Mouse (Mus musculus): ENCODE data around the gene Rnf181. TPM values are rescaled to one million over a fixed set of nuclear protein-coding genes. Genes with fewer than 3 reads are reported as not detected.

Gene Rnf181
- polyA plus RNA-seq, 1 experiment from 2014 or later: 88.3 TPM

DNA sequence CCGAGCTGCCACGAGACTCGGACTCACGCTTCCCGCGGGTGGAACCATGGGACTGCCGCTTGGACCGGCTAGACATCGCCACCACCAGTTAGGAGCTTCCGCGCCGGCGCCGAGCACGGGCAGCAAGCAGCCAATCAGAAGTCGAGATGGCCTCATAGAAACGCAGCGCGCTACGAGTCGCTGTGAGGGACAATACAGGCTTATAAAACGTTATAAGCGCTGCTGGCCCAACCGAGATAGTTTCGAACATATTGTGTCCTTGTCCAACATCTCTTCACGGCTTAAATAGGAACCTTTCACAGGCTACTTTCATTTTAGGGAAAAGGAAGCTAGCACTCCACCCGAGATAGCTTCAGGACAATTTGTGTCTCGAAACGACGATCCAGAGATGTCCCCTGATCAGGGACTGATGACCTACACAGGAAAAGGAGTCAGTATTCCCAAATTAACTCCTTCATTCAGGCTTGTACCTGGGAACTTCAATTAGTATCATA lies 21.6 kb downstream of the Rnf181 start, which contains the start of gene Usp39:
Gene Usp39, minus strand, starts transcription at position 111 of the 494 bp plus-strand sequence.
- H3K9me3 ChIP-seq (ENCODE audit: control insufficient read depth, low read length): no peaks in the 10 kb centered on the region
- peak within 1 kb of the TSS; percentile 87 to 95 for H3K4me3 ChIP-seq (ENCODE audit: control insufficient read depth in 1 of 2, insufficient read depth in 1 of 2, low read depth in 1 of 2, low read length in 2 of 2)
- under 1% methylated on average over 30 of the region's 30 CpGs for WGBS
- H3K27me3 ChIP-seq (ENCODE audit: control insufficient read depth, insufficient read depth, low read length): no peaks in the 10 kb centered on the region
- ATAC-seq (ENCODE audit: insufficient number of reproducible peaks, insufficient read depth, low FRiP score, low read depth): peak; percentile 76
- peaks cover 29% of the 10 kb centered on the region for H3K36me3 ChIP-seq (ENCODE audit: control insufficient read depth, insufficient read depth, low read length)
- H3K27ac ChIP-seq (replicated peaks in 1 of 2; ENCODE audit: control insufficient read depth in 1 of 2, insufficient read depth in 1 of 2, low read depth in 2 of 2, low read length in 2 of 2): peak within 1 kb of the TSS; percentile 75 to 79; a peak in 3 of 4 replicates
- peak within 1 kb of the TSS; percentile 94 for H3K9ac ChIP-seq (ENCODE audit: low read length)
- H3K4me2 ChIP-seq (ENCODE audit: low read length): peak within 1 kb of the TSS; percentile 92
- H3K4me1 ChIP-seq (ENCODE audit: control insufficient read depth in 2 of 2, insufficient read depth in 2 of 2, low read length in 2 of 2): peaks cover 0 to 28% of the 10 kb centered on the region in 2 experiments; a peak in 2 of 4 replicates

DNA sequence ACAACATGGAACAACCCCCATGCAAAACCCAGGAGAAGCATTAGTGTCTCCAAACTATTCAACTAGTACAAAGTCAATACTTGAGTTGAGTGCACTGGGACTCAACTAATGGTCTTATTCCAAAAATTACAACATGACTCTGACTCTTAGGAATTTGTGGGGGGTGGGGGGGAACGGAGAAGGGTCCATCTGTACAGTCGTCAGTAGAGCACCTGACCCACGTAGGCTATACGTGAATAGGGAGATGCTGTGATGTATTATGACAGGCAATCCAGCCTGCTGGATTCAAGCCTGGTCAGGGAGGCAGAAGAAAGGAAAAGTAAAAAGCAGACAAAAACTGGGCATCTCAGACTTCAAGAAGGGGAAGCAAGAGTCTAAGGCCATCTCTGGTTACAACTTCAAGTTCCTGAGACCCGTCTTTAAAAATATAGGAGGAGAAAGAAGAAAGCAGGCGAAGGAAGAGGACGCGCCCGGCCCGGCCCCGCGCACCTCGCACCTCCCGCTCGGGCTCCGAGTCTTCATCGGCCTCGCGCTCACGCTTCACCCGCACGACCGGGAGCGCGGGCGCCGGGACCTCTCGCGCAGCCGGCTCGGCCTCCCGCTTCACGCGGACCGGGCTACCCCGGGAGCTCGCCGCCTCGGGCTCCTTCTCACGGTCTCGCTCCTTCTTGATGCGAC lies 22.2 kb downstream of the Rnf181 start:
- Histone ChIP-seq H3K4me1 (ENCODE audit: control insufficient read depth in 2 of 2, insufficient read depth in 2 of 2, low read length in 2 of 2) (peaks cover 0 to 28% of the 10 kb centered on the region in 2 experiments; a peak in 2 of 4 replicates), H3K4me2 (ENCODE audit: low read length) (peak overlapping the region; percentile 92), H3K36me3 (ENCODE audit: control insufficient read depth, insufficient read depth, low read length) (peaks cover 27% of the 10 kb centered on the region), H3K9ac (ENCODE audit: low read length) (peak overlapping the region; percentile 94), H3K27ac (replicated peaks in 1 of 2; ENCODE audit: control insufficient read depth in 1 of 2, insufficient read depth in 1 of 2, low read depth in 2 of 2, low read length in 2 of 2) (peak overlapping the region; percentile 28 to 75; a peak in 3 of 4 replicates), H3K9me3 (ENCODE audit: control insufficient read depth, low read length) (no peaks in the 10 kb centered on the region), H3K4me3 (ENCODE audit: control insufficient read depth in 1 of 2, insufficient read depth in 1 of 2, low read depth in 1 of 2, low read length in 2 of 2) (peak overlapping the region; percentile 87 to 95), H3K27me3 (ENCODE audit: control insufficient read depth, insufficient read depth, low read length) (no peaks in the 10 kb centered on the region)
- no peak for ATAC-seq (ENCODE audit: insufficient number of reproducible peaks, insufficient read depth, low FRiP score, low read depth)
- WGBS: 0% methylated on average over 41 of the region's 42 CpGs

DNA sequence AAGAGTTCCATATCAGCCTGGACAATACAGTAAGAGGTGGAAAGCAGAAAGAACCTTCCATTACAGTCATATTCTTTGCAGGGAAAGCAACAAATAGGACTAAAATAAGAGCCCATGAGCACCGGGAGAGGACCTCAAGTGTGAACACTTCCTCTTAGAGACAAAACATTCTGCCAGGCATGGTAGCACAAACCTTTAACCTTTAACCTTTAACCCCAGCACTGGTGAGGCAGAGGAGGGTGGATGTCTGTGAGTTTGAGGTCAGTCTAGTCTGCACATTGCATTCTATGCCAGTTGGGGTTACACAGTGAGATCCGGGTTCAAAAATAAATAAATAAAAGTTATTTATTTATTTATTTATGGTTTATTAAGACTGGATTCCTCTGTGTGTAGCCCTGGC lies 26.3 kb downstream of the Rnf181 start:
- H3K36me3 ChIP-seq (ENCODE audit: control insufficient read depth, insufficient read depth, low read length): peaks cover 55% of the 10 kb centered on the region
- no peak for ATAC-seq (ENCODE audit: insufficient number of reproducible peaks, insufficient read depth, low FRiP score, low read depth)
- no peak overlapping the region for H3K27ac ChIP-seq (replicated peaks in 1 of 2; ENCODE audit: control insufficient read depth in 1 of 2, insufficient read depth in 1 of 2, low read depth in 2 of 2, low read length in 2 of 2)

DNA sequence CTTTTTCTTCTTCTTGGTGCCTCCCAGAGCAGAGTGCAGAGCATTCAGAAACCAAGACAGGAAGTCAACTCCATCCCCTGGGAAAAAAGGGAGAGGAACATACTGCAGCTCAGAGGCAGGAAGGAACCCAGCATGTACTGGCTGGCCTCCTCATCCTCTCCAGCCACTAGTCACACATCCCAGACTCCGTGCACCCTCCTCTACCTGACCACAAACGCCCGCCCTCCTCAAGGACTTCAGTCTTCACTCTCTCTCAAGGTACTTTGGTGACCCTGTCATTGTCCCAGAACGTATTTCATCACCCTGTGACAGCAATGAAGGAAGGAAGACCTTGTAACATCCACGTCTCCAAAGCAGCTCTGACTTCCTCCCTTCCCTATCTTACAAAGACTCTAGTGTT lies 33.6 kb downstream of the Rnf181 start:
- no peak for ATAC-seq (ENCODE audit: insufficient number of reproducible peaks, insufficient read depth, low FRiP score, low read depth)

More for the DNA sequence above, 26.3 kb downstream of the Rnf181 start:
- H3K4me2 ChIP-seq (ENCODE audit: low read length): no peak overlapping the region
- no peaks in the 10 kb centered on the region for H3K27me3 ChIP-seq (ENCODE audit: control insufficient read depth, insufficient read depth, low read length)
- peaks cover 0 to 14% of the 10 kb centered on the region in 2 experiments; a peak in 2 of 4 replicates for H3K4me1 ChIP-seq (ENCODE audit: control insufficient read depth in 2 of 2, insufficient read depth in 2 of 2, low read length in 2 of 2)
- no peaks in the 10 kb centered on the region for H3K9me3 ChIP-seq (ENCODE audit: control insufficient read depth, low read length)
- H3K4me3 ChIP-seq (ENCODE audit: control insufficient read depth in 1 of 2, insufficient read depth in 1 of 2, low read depth in 1 of 2, low read length in 2 of 2): no peak overlapping the region
- WGBS: 63% methylated on average over 2 of the region's 2 CpGs
- no peak overlapping the region for H3K9ac ChIP-seq (ENCODE audit: low read length)

DNA sequence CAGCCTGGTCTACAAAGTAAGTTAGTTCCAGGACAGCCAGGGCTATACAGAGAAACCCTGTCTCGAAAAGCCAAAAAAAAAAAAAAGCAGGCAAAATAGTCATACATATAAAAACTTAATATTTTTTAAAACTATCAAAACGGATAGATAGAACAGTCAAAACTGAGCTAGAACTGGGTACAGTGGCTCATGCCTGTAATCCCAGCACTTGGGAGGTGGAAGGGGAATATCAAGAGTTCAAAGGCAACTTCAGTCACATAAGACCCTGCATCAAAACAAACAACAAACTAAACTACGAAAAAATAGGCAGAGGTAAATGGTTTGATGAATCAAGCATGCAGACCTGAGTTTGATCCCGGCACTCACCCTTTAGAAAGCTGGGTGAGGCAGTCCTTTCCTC lies 36.6 kb downstream of the Rnf181 start:
- no peak overlapping the region for H3K9ac ChIP-seq (ENCODE audit: low read length)
- 94% methylated on average over 4 of the region's 4 CpGs for WGBS
- H3K9me3 ChIP-seq (ENCODE audit: control insufficient read depth, low read length): no peaks in the 10 kb centered on the region
- peaks cover 88% of the 10 kb centered on the region for H3K36me3 ChIP-seq (ENCODE audit: control insufficient read depth, insufficient read depth, low read length)
- no peak overlapping the region for H3K4me3 ChIP-seq (ENCODE audit: control insufficient read depth in 1 of 2, insufficient read depth in 1 of 2, low read depth in 1 of 2, low read length in 2 of 2)
- H3K27me3 ChIP-seq (ENCODE audit: control insufficient read depth, insufficient read depth, low read length): no peaks in the 10 kb centered on the region
- no peak for ATAC-seq (ENCODE audit: insufficient number of reproducible peaks, insufficient read depth, low FRiP score, low read depth)
- no peak overlapping the region for H3K27ac ChIP-seq (replicated peaks in 1 of 2; ENCODE audit: control insufficient read depth in 1 of 2, insufficient read depth in 1 of 2, low read depth in 2 of 2, low read length in 2 of 2)
- H3K4me1 ChIP-seq (ENCODE audit: control insufficient read depth in 2 of 2, insufficient read depth in 2 of 2, low read length in 2 of 2): peaks cover 3 to 10% of the 10 kb centered on the region in 2 experiments; a peak in 3 of 4 replicates
- H3K4me2 ChIP-seq (ENCODE audit: low read length): no peak overlapping the region

More for the DNA sequence above, 33.6 kb downstream of the Rnf181 start:
- H3K27me3 ChIP-seq (ENCODE audit: control insufficient read depth, insufficient read depth, low read length): no peaks in the 10 kb centered on the region
- peaks cover 87% of the 10 kb centered on the region for H3K36me3 ChIP-seq (ENCODE audit: control insufficient read depth, insufficient read depth, low read length)
- peak overlapping the region; percentile 54 to 71; a peak in 3 of 4 replicates for H3K27ac ChIP-seq (replicated peaks in 1 of 2; ENCODE audit: control insufficient read depth in 1 of 2, insufficient read depth in 1 of 2, low read depth in 2 of 2, low read length in 2 of 2)
- no peak overlapping the region for H3K4me2 ChIP-seq (ENCODE audit: low read length)
- H3K4me3 ChIP-seq (ENCODE audit: control insufficient read depth in 1 of 2, insufficient read depth in 1 of 2, low read depth in 1 of 2, low read length in 2 of 2): no peak overlapping the region
- H3K9me3 ChIP-seq (ENCODE audit: control insufficient read depth, low read length): no peaks in the 10 kb centered on the region
- WGBS: 34% methylated on average over 5 of the region's 5 CpGs
- peaks cover 3 to 10% of the 10 kb centered on the region in 2 experiments; a peak in 3 of 4 replicates for H3K4me1 ChIP-seq (ENCODE audit: control insufficient read depth in 2 of 2, insufficient read depth in 2 of 2, low read length in 2 of 2)
- H3K9ac ChIP-seq (ENCODE audit: low read length): peak overlapping the region; percentile 27; the same call in 1 of the 2 replicates

DNA sequence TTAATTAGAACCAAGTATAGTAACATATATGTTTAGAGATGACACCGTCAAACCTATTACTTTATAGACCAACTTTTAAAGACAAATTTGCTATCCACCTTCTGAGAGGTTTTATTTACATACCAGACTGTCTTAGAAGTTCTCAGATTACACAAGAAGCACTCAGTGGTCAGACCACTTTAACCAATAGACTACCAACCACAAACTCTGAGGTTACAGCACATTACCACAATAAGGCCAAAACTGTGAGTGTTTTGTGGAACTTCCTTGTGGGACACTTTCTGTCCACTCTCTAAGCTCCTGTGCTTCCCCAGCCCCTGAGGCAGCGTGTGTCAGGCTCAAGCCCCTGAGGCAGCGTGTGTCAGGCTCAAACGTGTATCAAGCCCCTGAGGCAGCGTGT lies 37.7 kb downstream of the Rnf181 start:
- H3K9me3 ChIP-seq (ENCODE audit: control insufficient read depth, low read length): no peaks in the 10 kb centered on the region
- peaks cover 3 to 10% of the 10 kb centered on the region in 2 experiments; a peak in 3 of 4 replicates for H3K4me1 ChIP-seq (ENCODE audit: control insufficient read depth in 2 of 2, insufficient read depth in 2 of 2, low read length in 2 of 2)
- H3K9ac ChIP-seq (ENCODE audit: low read length): no peak overlapping the region
- H3K27ac ChIP-seq (replicated peaks in 1 of 2; ENCODE audit: control insufficient read depth in 1 of 2, insufficient read depth in 1 of 2, low read depth in 2 of 2, low read length in 2 of 2): no peak overlapping the region
- H3K4me3 ChIP-seq (ENCODE audit: control insufficient read depth in 1 of 2, insufficient read depth in 1 of 2, low read depth in 1 of 2, low read length in 2 of 2): no peak overlapping the region
- no peak overlapping the region for H3K4me2 ChIP-seq (ENCODE audit: low read length)
- H3K27me3 ChIP-seq (ENCODE audit: control insufficient read depth, insufficient read depth, low read length): no peaks in the 10 kb centered on the region
- no peak for ATAC-seq (ENCODE audit: insufficient number of reproducible peaks, insufficient read depth, low FRiP score, low read depth)
- H3K36me3 ChIP-seq (ENCODE audit: control insufficient read depth, insufficient read depth, low read length): peaks cover 88% of the 10 kb centered on the region
- WGBS: 88% methylated on average over 5 of the region's 5 CpGs

DNA sequence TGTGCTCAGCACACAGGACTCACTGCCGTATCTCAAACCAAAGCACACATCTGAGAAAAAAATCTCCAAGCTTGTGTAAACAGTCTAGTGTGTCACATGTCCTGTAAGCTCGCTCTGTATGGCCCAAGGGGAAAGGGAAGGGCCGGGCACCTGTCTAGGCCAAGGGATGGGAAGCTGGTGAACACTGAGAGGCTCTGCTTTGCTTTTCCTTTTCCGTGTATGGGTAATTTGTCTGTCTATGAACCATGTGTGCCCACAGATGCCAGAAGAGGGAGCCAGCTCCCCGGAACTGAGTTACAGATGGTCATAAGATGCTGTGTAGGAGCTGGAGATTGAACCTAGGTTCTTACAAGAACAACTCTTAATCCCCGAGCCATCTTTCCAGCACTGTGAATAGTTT lies 40.5 kb downstream of the Rnf181 start:
- Histone ChIP-seq H3K9me3 (ENCODE audit: control insufficient read depth, low read length) (no peaks in the 10 kb centered on the region), H3K27me3 (ENCODE audit: control insufficient read depth, insufficient read depth, low read length) (no peaks in the 10 kb centered on the region), H3K4me3 (ENCODE audit: control insufficient read depth in 1 of 2, insufficient read depth in 1 of 2, low read depth in 1 of 2, low read length in 2 of 2) (no peak overlapping the region), H3K36me3 (ENCODE audit: control insufficient read depth, insufficient read depth, low read length) (peaks cover 92% of the 10 kb centered on the region), H3K4me2 (ENCODE audit: low read length) (no peak overlapping the region), H3K9ac (ENCODE audit: low read length) (no peak overlapping the region), H3K27ac (replicated peaks in 1 of 2; ENCODE audit: control insufficient read depth in 1 of 2, insufficient read depth in 1 of 2, low read depth in 2 of 2, low read length in 2 of 2) (no peak overlapping the region), H3K4me1 (ENCODE audit: control insufficient read depth in 2 of 2, insufficient read depth in 2 of 2, low read length in 2 of 2) (no peaks in the 10 kb centered on the region)
- no peak for ATAC-seq (ENCODE audit: insufficient number of reproducible peaks, insufficient read depth, low FRiP score, low read depth)
- WGBS: 67% methylated on average over 6 of the region's 6 CpGs
